Mouse (Mus musculus): ENCODE data around the gene Zfp1. TPM values are rescaled to one million over a fixed set of nuclear protein-coding genes. Genes with fewer than 3 reads are reported as not detected.

The Zfp1 gene
- 5.3 TPM for polyA plus RNA-seq (2012; fragmentation: generic; extraction: Trizol)

DNA sequence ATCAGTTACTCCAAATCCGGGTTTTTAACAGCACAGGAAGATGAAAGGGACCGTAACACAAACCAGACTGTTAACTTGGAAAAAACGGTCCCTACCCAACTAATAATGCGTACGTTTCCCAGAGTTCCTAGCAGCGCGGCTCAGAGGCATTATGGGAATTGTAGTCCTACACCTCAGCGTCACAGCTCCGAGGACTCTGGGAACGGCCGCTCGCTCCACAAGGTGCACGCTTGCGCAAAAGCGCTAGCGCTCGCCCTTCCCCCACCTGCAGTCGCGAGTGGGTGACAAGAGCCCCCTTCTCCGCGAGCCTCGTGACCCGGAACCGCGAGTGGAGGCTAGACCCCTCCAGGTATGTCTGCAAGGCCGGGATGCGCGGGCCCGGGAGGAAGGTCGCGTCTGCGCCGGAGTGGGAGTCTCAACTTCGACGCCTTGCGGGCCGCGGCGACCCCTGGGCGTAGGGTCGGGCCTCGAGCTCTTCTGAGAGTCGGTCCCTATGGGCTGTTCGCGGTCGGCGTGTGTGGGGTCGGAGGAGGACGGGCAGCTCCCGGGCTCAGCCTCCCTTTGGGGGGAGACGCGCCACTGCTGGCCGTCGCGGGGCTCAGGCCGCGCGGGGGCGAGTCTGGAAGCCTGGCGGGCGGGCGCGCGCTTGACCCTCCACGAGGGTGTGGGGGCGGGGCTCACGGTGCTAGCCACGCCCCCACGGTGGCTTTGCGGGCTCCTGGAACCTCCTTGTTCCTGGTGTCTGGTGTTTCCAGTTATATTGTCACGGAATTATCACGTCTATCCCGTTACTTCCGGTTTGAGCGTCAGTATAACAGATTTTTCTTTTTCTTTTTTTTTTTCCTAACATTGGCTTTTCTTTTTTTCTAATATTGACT is at the start of gene Zfp1:
Gene Zfp1, plus strand, starts transcription at position 138 of the 878 bp plus-strand sequence.
- peak within 1 kb of the TSS; percentile 32 for H3K4me3 ChIP-seq
- peak within 1 kb of the TSS; percentile 99 for H3K4me2 ChIP-seq (ENCODE audit: low read depth)
- TF ChIP-seq POLR2AphosphoS2 (IDR thresholded peaks at IDR 0.05; ENCODE audit: insufficient read length, low read depth) (peak; percentile 60), TCF12 (IDR thresholded peaks at IDR 0.05; ENCODE audit: insufficient read depth, poor library complexity, severe bottlenecking) (no peak), TCF3 (IDR thresholded peaks at IDR 0.05; ENCODE audit: insufficient read length, low read depth) (no peak), REST (IDR thresholded peaks at IDR 0.05; ENCODE audit: insufficient read depth, insufficient read length) (no peak), CEBPB (IDR thresholded peaks at IDR 0.05; ENCODE audit: insufficient read depth, poor library complexity, severe bottlenecking) (0 out of 2 replicates have a peak, but pooled peaks have one; percentile 12), MYOD1 (IDR thresholded peaks at IDR 0.05; ENCODE audit: control insufficient read depth in 1 of 3, insufficient read length in 2 of 3, low read depth in 2 of 3) (no peak), MAX (IDR thresholded peaks at IDR 0.05; ENCODE audit: low read depth) (no peak), POLR2A (IDR thresholded peaks at IDR 0.05; ENCODE audit: insufficient read length, low read depth) (peak; percentile 76), E2F4 (IDR thresholded peaks at IDR 0.05; ENCODE audit: insufficient read depth) (no peak), SRF (IDR thresholded peaks at IDR 0.05; ENCODE audit: control insufficient read depth, insufficient read length, low read depth) (no peak), MYOG (IDR thresholded peaks at IDR 0.05; ENCODE audit: control insufficient read depth in 1 of 3, insufficient read depth in 1 of 3, insufficient read length in 2 of 3, low read depth in 2 of 3) (no peak)
- H3ac ChIP-seq (ENCODE audit: control insufficient read depth, insufficient read length) = peak within 1 kb of the TSS; percentile 96
- peaks cover 36% of the 10 kb centered on the region for H3K79me2 ChIP-seq (ENCODE audit: control insufficient read depth, insufficient read depth)
- H3K36me3 ChIP-seq (ENCODE audit: control insufficient read depth, insufficient read depth) = peaks cover 6% of the 10 kb centered on the region
- no peaks in the 10 kb centered on the region for H3K27me3 ChIP-seq (ENCODE audit: control insufficient read depth, insufficient read depth, insufficient read length)

- H3K4me2 ChIP-seq (ENCODE audit: low read depth) = no peak overlapping the region
- TF ChIP-seq MYOD1 (IDR thresholded peaks at IDR 0.05; ENCODE audit: control insufficient read depth in 1 of 3, insufficient read length in 2 of 3, low read depth in 2 of 3) = no peak
- TF ChIP-seq E2F4 (IDR thresholded peaks at IDR 0.05; ENCODE audit: insufficient read depth) = no peak
- TF ChIP-seq TCF3 (IDR thresholded peaks at IDR 0.05; ENCODE audit: insufficient read length, low read depth) = no peak
- TF ChIP-seq POLR2AphosphoS2 (IDR thresholded peaks at IDR 0.05; ENCODE audit: insufficient read length, low read depth) = no peak
- no peak for TF ChIP-seq SRF (IDR thresholded peaks at IDR 0.05; ENCODE audit: control insufficient read depth, insufficient read length, low read depth)
- TF ChIP-seq MAX (IDR thresholded peaks at IDR 0.05; ENCODE audit: low read depth) = no peak
- no peak for TF ChIP-seq USF1 (IDR thresholded peaks at IDR 0.05; ENCODE audit: low read depth)
- no peak for TF ChIP-seq TCF12 (IDR thresholded peaks at IDR 0.05; ENCODE audit: insufficient read depth, poor library complexity, severe bottlenecking)
- H3K36me3 ChIP-seq (ENCODE audit: control insufficient read depth, insufficient read depth) = no peaks in the 10 kb centered on the region
- no peak overlapping the region for H3ac ChIP-seq (ENCODE audit: control insufficient read depth, insufficient read length)
- peaks cover 90% of the 10 kb centered on the region for H3K79me2 ChIP-seq (ENCODE audit: control insufficient read depth, insufficient read depth)
- no peak overlapping the region for H3K4me3 ChIP-seq
- H3K27me3 ChIP-seq (ENCODE audit: control insufficient read depth, insufficient read depth, insufficient read length) = no peaks in the 10 kb centered on the region
Observed at GRCm38 (mm10) chr8:111594044-111594840, 49.0 kb upstream of the Zfp1 start.

GRCm38 (mm10) chr8:111594951-111595350 is 48.2 kb upstream of the Zfp1 start:
- Histone ChIP-seq H3K36me3 (ENCODE audit: control insufficient read depth, insufficient read depth) (no peaks in the 10 kb centered on the region), H3ac (ENCODE audit: control insufficient read depth, insufficient read length) (no peak overlapping the region), H3K27me3 (ENCODE audit: control insufficient read depth, insufficient read depth, insufficient read length) (no peaks in the 10 kb centered on the region), H3K4me2 (ENCODE audit: low read depth) (no peak overlapping the region), H3K4me3 (no peak overlapping the region), H3K79me2 (ENCODE audit: control insufficient read depth, insufficient read depth) (peaks cover 91% of the 10 kb centered on the region)
- TF ChIP-seq TCF3 (IDR thresholded peaks at IDR 0.05; ENCODE audit: insufficient read length, low read depth) (no peak), USF1 (IDR thresholded peaks at IDR 0.05; ENCODE audit: low read depth) (no peak), MYOD1 (IDR thresholded peaks at IDR 0.05; ENCODE audit: control insufficient read depth in 1 of 3, insufficient read length in 2 of 3, low read depth in 2 of 3) (no peak), MAX (IDR thresholded peaks at IDR 0.05; ENCODE audit: low read depth) (no peak), E2F4 (IDR thresholded peaks at IDR 0.05; ENCODE audit: insufficient read depth) (no peak), CEBPB (IDR thresholded peaks at IDR 0.05; ENCODE audit: insufficient read depth, poor library complexity, severe bottlenecking) (no peak), POLR2A (IDR thresholded peaks at IDR 0.05; ENCODE audit: insufficient read length, low read depth) (no peak), MYOG (IDR thresholded peaks at IDR 0.05; ENCODE audit: control insufficient read depth in 1 of 3, insufficient read depth in 1 of 3, insufficient read length in 2 of 3, low read depth in 2 of 3) (no peak), POLR2AphosphoS2 (IDR thresholded peaks at IDR 0.05; ENCODE audit: insufficient read length, low read depth) (no peak), TCF12 (IDR thresholded peaks at IDR 0.05; ENCODE audit: insufficient read depth, poor library complexity, severe bottlenecking) (no peak), REST (IDR thresholded peaks at IDR 0.05; ENCODE audit: insufficient read depth, insufficient read length) (no peak)

GRCm38 (mm10) chr8:111595712-111596484 is 47.3 kb upstream of the Zfp1 start:
- H3K79me2 ChIP-seq (ENCODE audit: control insufficient read depth, insufficient read depth) = peaks cover 92% of the 10 kb centered on the region
- TF ChIP-seq TCF3 (IDR thresholded peaks at IDR 0.05; ENCODE audit: insufficient read length, low read depth) = no peak
- TF ChIP-seq MYOG (IDR thresholded peaks at IDR 0.05; ENCODE audit: control insufficient read depth in 1 of 3, insufficient read depth in 1 of 3, insufficient read length in 2 of 3, low read depth in 2 of 3) = no peak
- no peak for TF ChIP-seq CEBPB (IDR thresholded peaks at IDR 0.05; ENCODE audit: insufficient read depth, poor library complexity, severe bottlenecking)
- no peak for TF ChIP-seq MYOD1 (IDR thresholded peaks at IDR 0.05; ENCODE audit: control insufficient read depth in 1 of 3, insufficient read length in 2 of 3, low read depth in 2 of 3)
- TF ChIP-seq MAX (IDR thresholded peaks at IDR 0.05; ENCODE audit: low read depth) = no peak
- TF ChIP-seq USF1 (IDR thresholded peaks at IDR 0.05; ENCODE audit: low read depth) = no peak
- TF ChIP-seq POLR2A (IDR thresholded peaks at IDR 0.05; ENCODE audit: insufficient read length, low read depth) = no peak
- no peak for TF ChIP-seq SRF (IDR thresholded peaks at IDR 0.05; ENCODE audit: control insufficient read depth, insufficient read length, low read depth)
- no peak for TF ChIP-seq REST (IDR thresholded peaks at IDR 0.05; ENCODE audit: insufficient read depth, insufficient read length)
- no peak for TF ChIP-seq POLR2AphosphoS2 (IDR thresholded peaks at IDR 0.05; ENCODE audit: insufficient read length, low read depth)
- no peak for TF ChIP-seq E2F4 (IDR thresholded peaks at IDR 0.05; ENCODE audit: insufficient read depth)
- no peak for TF ChIP-seq TCF12 (IDR thresholded peaks at IDR 0.05; ENCODE audit: insufficient read depth, poor library complexity, severe bottlenecking)
- no peak overlapping the region for H3K4me3 ChIP-seq

More at GRCm38 (mm10) chr8:111595712-111596484, 47.3 kb upstream of the Zfp1 start:
- H3K36me3 ChIP-seq (ENCODE audit: control insufficient read depth, insufficient read depth) = no peaks in the 10 kb centered on the region
- peak overlapping the region; percentile 71 for H3K4me2 ChIP-seq (ENCODE audit: low read depth)
- H3K27me3 ChIP-seq (ENCODE audit: control insufficient read depth, insufficient read depth, insufficient read length) = no peaks in the 10 kb centered on the region
- no peak overlapping the region for H3ac ChIP-seq (ENCODE audit: control insufficient read depth, insufficient read length)
